Mouse (Mus musculus) heart, adult 2 months (tissue): ENCODE data around the gene Prkd3. TPM values are rescaled to one million over a fixed set of nuclear protein-coding genes. Genes with fewer than 3 reads are reported as not detected.

Source experiments
- DNase-seq, 2 experiments: peaks; one replicate each; pipeline ENCODE4 v3.0.0; 2021
- H3K27ac ChIP-seq: fragments of 200-600 bp; 2 replicates; pipeline ENCODE4 v1.8.1; 2022
- H3K27me3 ChIP-seq: fragments of 200-500 bp; 2 replicates; pipeline ENCODE4 v1.6.1; 2012; ENCODE audit warnings: mild to moderate bottlenecking, low read length, inconsistent platforms, mixed read lengths; ENCODE audit not compliant: control insufficient read depth, insufficient read depth
- H3K36me3 ChIP-seq: fragments of 200-500 bp; 2 replicates; pipeline ENCODE4 v1.6.1; 2012; ENCODE audit warnings: low read length, inconsistent platforms; ENCODE audit not compliant: control insufficient read depth, insufficient read depth
- H3K4me1 ChIP-seq: fragments of 200-500 bp; 2 replicates; pipeline ENCODE4 v1.6.1; 2011; ENCODE audit warnings: low read length; ENCODE audit not compliant: control insufficient read depth, insufficient read depth
- H3K4me3 ChIP-seq: fragments of 200-600 bp; 2 replicates; pipeline ENCODE4 v1.8.1; 2022
- H3K79me2 ChIP-seq: fragments of 200-500 bp; replicated peaks from 2 replicates; pipeline ENCODE4 v1.6.1; 2012; ENCODE audit warnings: mild to moderate bottlenecking, inconsistent platforms, low read length, moderate library complexity, mixed read lengths; ENCODE audit not compliant: control insufficient read depth, insufficient read depth
- H3K9ac ChIP-seq: fragments of 200-500 bp; 2 replicates; pipeline ENCODE4 v1.6.1; 2012; ENCODE audit warnings: low read depth, mild to moderate bottlenecking, control low read depth, inconsistent platforms, low read length, mixed read lengths
- CTCF ChIP-seq: fragments of 200-600 bp; IDR thresholded peaks from 2 replicates; pipeline ENCODE4 v1.8.1; 2022; ENCODE audit warnings: antibody characterized with exemption, mild to moderate bottlenecking, moderate library complexity
- EP300 ChIP-seq: fragments of 200-500 bp; IDR thresholded peaks from 2 replicates; pipeline ENCODE4 v1.6.1; 2011; ENCODE audit warnings: low read depth, low read length, control low read depth; ENCODE audit not compliant: insufficient read depth
- POLR2A ChIP-seq: fragments of 200-500 bp; IDR thresholded peaks from 2 replicates; pipeline ENCODE4 v1.6.1; 2011; ENCODE audit warnings: mild to moderate bottlenecking, low read depth, low read length, control low read depth; ENCODE audit not compliant: insufficient read depth
- WGBS: fragments of 180-500 bp; shearing (Covaris S2); methylation state at CpG from one replicate; pipeline ENCODE4 v1.1.7; 2018; 5-methylcytosine and 5-hydroxymethylcytosine counted together
- intact Hi-C: fragments of 180-260 bp; cut with DNase I; formaldehyde crosslinking; loops from one replicate; pipeline ENCODE4 v1.15.1; 2025
- polyA plus RNA-seq: library from polyadenylated mRNA; depleted of rRNA; stranded (reverse); fragments of >200 nt; gene quantifications from 2 replicates; pipeline ENCODE4 v1.2.3, GENCODE M21; 2012
- total RNA-seq, 2 experiments: library from RNA; stranded (reverse); gene quantifications; 2 replicates each; pipeline ENCODE4 v1.2.3; 2021

Prkd3 gene
- total and polyA plus RNA-seq, 3 experiments: 6.9 to 16.6 (median 16.3) TPM

GRCm38 (mm10) chr17:78989015-78989414 is 31.6 kb downstream of the Prkd3 start:
- H3K9ac ChIP-seq: no peak overlapping the region
- peaks cover 2% of the 10 kb centered on the region for H3K79me2 ChIP-seq
- 61% methylated on average over 8 of the region's 8 CpGs for WGBS
- peak in 1 of 2 experiments; percentile 8 for DNase-seq
- H3K4me3 ChIP-seq: no peak overlapping the region
- H3K4me1 ChIP-seq: peaks cover 5% of the 10 kb centered on the region
- peaks cover 2% of the 10 kb centered on the region; the same call in 1 of the 2 replicates for H3K36me3 ChIP-seq
- H3K27me3 ChIP-seq: no peaks in the 10 kb centered on the region
- no peak overlapping the region for H3K27ac ChIP-seq
- TF ChIP-seq CTCF: no peak
- TF ChIP-seq EP300: no peak
- TF ChIP-seq POLR2A: no peak
- intact Hi-C loops: loop anchor here (5.0 kb wide), 1 partner anchor 33 kb away; the partner anchor contains the start of gene Prkd3

- Histone ChIP-seq H3K27ac (no peak overlapping the region), H3K27me3 (no peaks in the 10 kb centered on the region), H3K36me3 (peaks cover 2% of the 10 kb centered on the region; the same call in 1 of the 2 replicates), H3K4me1 (no peaks in the 10 kb centered on the region; the same call in 1 of the 2 replicates), H3K79me2 (no peaks in the 10 kb centered on the region; the same call in 1 of the 2 replicates), H3K9ac (no peak overlapping the region), H3K4me3 (no peak overlapping the region)
- WGBS: 90% methylated on average over 3 of the region's 3 CpGs
- TF ChIP-seq CTCF: no peak
- TF ChIP-seq POLR2A: no peak
- no peak for TF ChIP-seq EP300
- intact Hi-C loops: no loop called here
- no peak for DNase-seq
Observed at GRCm38 (mm10) chr17:78983736-78984135, 36.9 kb downstream of the Prkd3 start.

- Histone ChIP-seq H3K27me3 (no peaks in the 10 kb centered on the region), H3K4me1 (no peaks in the 10 kb centered on the region; the same call in 1 of the 2 replicates), H3K27ac (no peak overlapping the region), H3K9ac (no peak overlapping the region), H3K4me3 (no peak overlapping the region), H3K79me2 (no peaks in the 10 kb centered on the region; the same call in 1 of the 2 replicates), H3K36me3 (peaks cover 2% of the 10 kb centered on the region; the same call in 1 of the 2 replicates)
- TF ChIP-seq POLR2A (no peak), CTCF (peak; percentile 29)
- WGBS: 91% methylated on average over 8 of the region's 8 CpGs
- DNase-seq: no peak
- intact Hi-C loops: no loop called here
Observed at GRCm38 (mm10) chr17:78983166-78983565, 37.5 kb downstream of the Prkd3 start.

- Histone ChIP-seq H3K79me2 (no peaks in the 10 kb centered on the region), H3K9ac (no peak overlapping the region), H3K36me3 (no peaks in the 10 kb centered on the region; the same call in 1 of the 2 replicates), H3K27ac (no peak overlapping the region), H3K4me1 (no peaks in the 10 kb centered on the region), H3K4me3 (no peak overlapping the region), H3K27me3 (no peaks in the 10 kb centered on the region)
- intact Hi-C loops: no loop called here
- WGBS: 85% methylated on average over 3 of the region's 3 CpGs
- TF ChIP-seq POLR2A: no peak
- DNase-seq: no peak
Observed at GRCm38 (mm10) chr17:78968500-78968899, 52.1 kb downstream of the Prkd3 start.

- TF ChIP-seq POLR2A: no peak
- no peak for TF ChIP-seq CTCF
- no peak for TF ChIP-seq EP300
- no peak for DNase-seq
- intact Hi-C loops: no loop called here
- H3K27ac ChIP-seq: no peak overlapping the region
- 87% methylated on average over 11 of the region's 11 CpGs for WGBS
- no peaks in the 10 kb centered on the region; the same call in 1 of the 2 replicates for H3K36me3 ChIP-seq
- H3K79me2 ChIP-seq: no peaks in the 10 kb centered on the region
- no peak overlapping the region for H3K9ac ChIP-seq
- no peaks in the 10 kb centered on the region for H3K27me3 ChIP-seq
- no peaks in the 10 kb centered on the region for H3K4me1 ChIP-seq
- no peak overlapping the region for H3K4me3 ChIP-seq
Observed at GRCm38 (mm10) chr17:78966092-78966883, 54.3 kb downstream of the Prkd3 start.

- Histone ChIP-seq H3K36me3 (no peaks in the 10 kb centered on the region; the same call in 1 of the 2 replicates), H3K27ac (no peak overlapping the region), H3K9ac (no peak overlapping the region), H3K79me2 (no peaks in the 10 kb centered on the region), H3K27me3 (no peaks in the 10 kb centered on the region), H3K4me3 (no peak overlapping the region), H3K4me1 (no peaks in the 10 kb centered on the region)
- intact Hi-C loops: no loop called here
- no peak for DNase-seq
- WGBS: 80% methylated on average over 1 of the region's 1 CpGs
- TF ChIP-seq EP300 (no peak), CTCF (no peak), POLR2A (no peak)
Observed at GRCm38 (mm10) chr17:78964387-78964786, 56.2 kb downstream of the Prkd3 start.
